Mouse (Mus musculus) heart, postnatal 36 days (tissue): ENCODE data around the gene Ccdc175. TPM values are rescaled to one million over a fixed set of nuclear protein-coding genes. Genes with fewer than 3 reads are reported as not detected.
A peak's percentile ranks its signal among the peaks of the same experiment; 100 is the strongest.

Experiments used
- DNase-seq, 2 experiments: peaks; one replicate each; pipeline ENCODE4 v3.0.0; 2021 to 2022
- intact Hi-C: fragments of 180-260 bp; cut with DNase I; formaldehyde crosslinking; loops from one replicate; pipeline ENCODE4 v1.15.1; 2025
- total RNA-seq, 2 experiments: library from RNA; stranded (reverse); gene quantifications; 2 replicates each; pipeline ENCODE4 v1.2.3; 2021

Ccdc175 gene
- total RNA-seq, 2 experiments from 2014 or later = not detected

- intact Hi-C loops = loop anchor here (1.0 to 10.0 kb wide), 3 partner anchors 141 to 871 kb away; no protein-coding TSS in a partner anchor
Observed at GRCm38 (mm10) chr12:72104027-72104426, 80.8 kb downstream of the Ccdc175 start.

GRCm38 (mm10) chr12:72102776-72103175, 82.1 kb downstream of the Ccdc175 start:
- no peak for DNase-seq
- intact Hi-C loops = loop anchor here (10.0 kb wide), 1 partner anchor 872 kb away; no protein-coding TSS in a partner anchor

More at GRCm38 (mm10) chr12:72104027-72104426, 80.8 kb downstream of the Ccdc175 start:
- DNase-seq = no peak

GRCm38 (mm10) chr12:72096966-72097365, 87.9 kb downstream of the Ccdc175 start:
- no peak for DNase-seq
- intact Hi-C loops = no loop called here

- intact Hi-C loops = loop anchor here (10.0 kb wide), 1 partner anchor 445 kb away; the partner anchor contains the start of gene Pcnx4
Observed at GRCm38 (mm10) chr12:72089802-72090201, 95.0 kb downstream of the Ccdc175 start.

GRCm38 (mm10) chr12:72086166-72086825, 98.5 kb downstream of the Ccdc175 start:
- DNase-seq = no peak
- intact Hi-C loops = loop anchor here (10.0 kb wide), 1 partner anchor 449 kb away; the partner anchor contains the start of gene Pcnx4

More at GRCm38 (mm10) chr12:72089802-72090201, 95.0 kb downstream of the Ccdc175 start:
- DNase-seq = no peak

GRCm38 (mm10) chr12:72085329-72086165, 99.3 kb downstream of the Ccdc175 start, which contains the start of the genes L3hypdh and Jkamp:
TSS of gene L3hypdh (minus strand) at chr12:72085439.
TSS of gene Jkamp (plus strand) at chr12:72085589.
- peak; percentile 98 for DNase-seq
- intact Hi-C loops = loop anchor here (2.0 to 10.0 kb wide), 2 partner anchors 15 to 449 kb away; partner anchors contain the start of genes Gpr135 and Pcnx4

- intact Hi-C loops = loop anchor here (2.0 to 10.0 kb wide), 2 partner anchors 14 to 450 kb away; partner anchors contain the start of genes Gpr135 and Pcnx4
- DNase-seq = no peak
Observed at GRCm38 (mm10) chr12:72085024-72085328, 99.9 kb downstream of the Ccdc175 start.

- intact Hi-C loops = loop anchor here (2.0 to 10.0 kb wide), 2 partner anchors 14 to 450 kb away; partner anchors contain the start of genes Gpr135 and Pcnx4
- DNase-seq = no peak
Observed at GRCm38 (mm10) chr12:72084261-72085023, 100.4 kb downstream of the Ccdc175 start.

GRCm38 (mm10) chr12:72083265-72083664, 101.6 kb downstream of the Ccdc175 start:
- intact Hi-C loops = loop anchor here (10.0 kb wide), 1 partner anchor 452 kb away; the partner anchor contains the start of gene Pcnx4
- no peak for DNase-seq

GRCm38 (mm10) chr12:72082370-72082769, 102.5 kb downstream of the Ccdc175 start:
- intact Hi-C loops = loop anchor here (10.0 kb wide), 1 partner anchor 452 kb away; the partner anchor contains the start of gene Pcnx4

GRCm38 (mm10) chr12:72081961-72082360, 102.9 kb downstream of the Ccdc175 start:
- intact Hi-C loops = loop anchor here (10.0 kb wide), 1 partner anchor 453 kb away; the partner anchor contains the start of gene Pcnx4

More at GRCm38 (mm10) chr12:72082370-72082769, 102.5 kb downstream of the Ccdc175 start:
- DNase-seq = peak; percentile 11 to 16

GRCm38 (mm10) chr12:72078248-72078647, 106.6 kb downstream of the Ccdc175 start:
- no peak for DNase-seq
- intact Hi-C loops = no loop called here

More at GRCm38 (mm10) chr12:72081961-72082360, 102.9 kb downstream of the Ccdc175 start:
- no peak for DNase-seq

- peak; percentile 88 to 89 for DNase-seq
Observed at GRCm38 (mm10) chr12:72070327-72071269, 114.2 kb downstream of the Ccdc175 start, which contains the start of gene Gpr135. TSS of gene Gpr135 (minus strand) at chr12:72071125.

GRCm38 (mm10) chr12:72069626-72070326, 115.1 kb downstream of the Ccdc175 start:
- intact Hi-C loops = loop anchor here (2.0 kb wide), 1 partner anchor 15 kb away; the partner anchor contains the start of genes Jkamp and L3hypdh
- DNase-seq = no peak

More at GRCm38 (mm10) chr12:72070327-72071269, 114.2 kb downstream of the Ccdc175 start, which contains the start of gene Gpr135:
- intact Hi-C loops = loop anchor here (2.0 kb wide), 1 partner anchor 14 kb away; the partner anchor contains the start of genes Jkamp and L3hypdh

GRCm38 (mm10) chr12:72057780-72058179, 127.0 kb downstream of the Ccdc175 start:
- intact Hi-C loops = no loop called here
- DNase-seq = no peak

GRCm38 (mm10) chr12:72053851-72054250, 131.0 kb downstream of the Ccdc175 start:
- intact Hi-C loops = no loop called here
- DNase-seq = no peak

- no peak for DNase-seq
Observed at GRCm38 (mm10) chr12:72053303-72053702, 131.5 kb downstream of the Ccdc175 start.

GRCm38 (mm10) chr12:72052571-72052970, 132.3 kb downstream of the Ccdc175 start:
- intact Hi-C loops = no loop called here
- DNase-seq = no peak

More at GRCm38 (mm10) chr12:72053303-72053702, 131.5 kb downstream of the Ccdc175 start:
- intact Hi-C loops = no loop called here
